23 mouse cellular contexts compared by ENCODE assay signal in the genomic region with DNA sequence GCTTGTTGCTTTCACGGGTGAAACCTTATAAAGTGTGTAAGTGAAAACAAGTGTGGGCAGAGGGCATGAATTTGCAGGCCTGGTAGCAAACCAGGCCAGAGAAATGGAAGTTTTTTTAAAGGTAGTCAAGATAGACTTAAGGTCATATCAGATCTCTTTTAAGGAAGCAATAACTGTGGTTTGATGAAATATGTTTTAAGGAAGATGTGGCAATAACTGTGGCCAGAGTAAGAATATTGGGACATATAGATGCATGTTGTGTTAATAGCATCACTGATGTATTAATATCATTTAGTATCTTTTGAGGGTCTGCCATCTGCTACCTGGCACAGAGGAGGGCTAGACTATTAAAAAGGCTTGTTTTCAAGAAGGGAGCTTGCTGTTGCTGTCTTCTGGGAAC.
"Had no signal": no experiment of that assay in that cellular context is flagged by ENCODE, and none has a peak within 500 bp of the region (broad histone marks: within the 10 kb centered on the region; RNA-seq: fewer than 3 reads in every experiment).

No protein-coding gene starts in this region.

- ATAC-seq: intestine, embryonic 16.5 days; liver, embryonic 12.5 days; midbrain, embryonic 16.5 days had no signal

- H3K4me1 ChIP-seq: limb, embryonic 10.5 days; limb, embryonic 13.5 days; liver, embryonic 12.5 days; liver, embryonic 15.5 days; lung, embryonic 15.5 days; midbrain, embryonic 12.5 days; neural tube, embryonic 12.5 days; neural tube, embryonic 15.5 days had no signal

- H3K9ac ChIP-seq: limb, embryonic 13.5 days; liver, embryonic 12.5 days; liver, embryonic 15.5 days; lung, embryonic 15.5 days; midbrain, embryonic 12.5 days; neural tube, embryonic 12.5 days; neural tube, embryonic 15.5 days had no signal

- H3K27ac ChIP-seq: kidney, postnatal 0 days; layer of hippocampus, adult 2 months; limb, embryonic 10.5 days; limb, embryonic 13.5 days; liver, embryonic 12.5 days; lung, embryonic 15.5 days; macrophage; midbrain, embryonic 12.5 days; neural tube, embryonic 12.5 days; neural tube, embryonic 15.5 days had no signal

- H3K4me2 ChIP-seq: limb, embryonic 13.5 days; liver, embryonic 12.5 days; liver, embryonic 15.5 days; lung, embryonic 15.5 days; midbrain, embryonic 12.5 days; neural tube, embryonic 12.5 days; neural tube, embryonic 15.5 days had no signal

- H3K9me3 ChIP-seq: limb, embryonic 10.5 days; limb, embryonic 13.5 days; liver, embryonic 12.5 days; liver, embryonic 15.5 days; lung, embryonic 15.5 days; midbrain, embryonic 12.5 days; neural tube, embryonic 12.5 days; neural tube, embryonic 15.5 days had no signal

- DNase-seq: kidney, adult 2 months; kidney, postnatal 25 days; layer of hippocampus, adult 9-11 months; liver; lung, adult 18-20 months; lung, postnatal 14 days; right cerebral cortex, adult 18-20 months; right cerebral cortex, postnatal 14 days; right cerebral cortex, postnatal 4 days; thymus, postnatal 36 days had no signal

- H3K27me3 ChIP-seq: limb, embryonic 13.5 days; liver, embryonic 12.5 days; liver, embryonic 15.5 days; lung, embryonic 15.5 days; midbrain, embryonic 12.5 days; neural tube, embryonic 12.5 days; neural tube, embryonic 15.5 days had no signal

- H3K4me3 ChIP-seq: layer of hippocampus, adult 2 months; limb, embryonic 10.5 days; limb, embryonic 13.5 days; liver, embryonic 12.5 days; liver, embryonic 15.5 days; lung, embryonic 15.5 days; midbrain, embryonic 12.5 days; neural tube, embryonic 12.5 days; neural tube, embryonic 15.5 days had no signal
